Mouse (Mus musculus): ENCODE results near the gene Sesn1. TPM values are rescaled to one million over a fixed set of nuclear protein-coding genes. Genes with fewer than 3 reads are reported as not detected.
"Not testable (repeated sequence)": the region's sequence is repeated elsewhere in the genome, so short reads cannot be mapped to it uniquely, and the experiment has no call there.

Sesn1 gene
- total and polyA plus RNA-seq, 2 experiments from 2014 or later = 30.6 to 42.5 TPM

DNA sequence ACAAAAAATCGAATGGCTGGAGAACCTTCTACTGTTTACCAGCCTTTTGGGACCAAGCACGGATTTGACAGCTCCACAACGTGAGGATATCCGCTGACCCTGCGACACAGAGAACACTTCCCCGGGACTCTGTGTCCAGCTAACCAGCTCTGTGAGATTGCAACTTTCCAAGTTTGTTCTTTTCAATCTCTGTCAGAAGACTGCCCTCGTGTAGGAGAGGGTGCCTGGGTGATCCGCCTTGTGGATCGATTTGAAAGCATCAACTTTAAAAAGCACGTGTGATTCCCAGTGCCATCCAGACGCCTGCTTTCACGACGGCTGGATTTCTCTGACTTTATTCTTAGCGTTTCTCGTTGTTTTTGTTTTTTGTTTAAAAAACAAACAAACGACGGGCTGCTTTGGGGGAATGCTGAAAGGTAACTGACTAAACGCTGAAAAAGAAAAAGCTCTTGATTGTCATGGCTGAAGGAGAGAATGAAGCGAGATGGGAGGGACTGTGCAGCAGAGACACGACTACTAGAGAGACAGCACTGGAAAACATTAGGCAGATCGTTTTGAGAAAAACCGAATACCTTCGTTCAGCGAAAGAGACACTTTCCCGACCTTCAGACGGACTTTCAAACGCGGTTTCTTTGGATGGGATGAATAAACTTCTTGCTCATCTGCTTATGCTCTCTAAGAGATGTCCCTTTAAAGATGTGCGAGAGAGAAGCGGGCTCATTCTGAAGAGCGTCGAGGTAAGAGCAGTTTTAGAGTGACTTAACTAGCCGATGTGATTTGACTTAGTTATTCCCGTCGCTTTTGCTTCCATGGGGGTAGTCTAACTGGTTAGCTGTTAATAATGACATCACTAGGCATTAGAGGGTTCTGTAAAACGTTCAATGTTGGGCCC, 1.1 kb downstream of the Sesn1 start:
- Histone ChIP-seq H3K4me1 (ENCODE audit: insufficient read depth, low read length) (peaks cover 18% of the 10 kb centered on the region), H3K9ac (replicated peaks; ENCODE audit: low read length, poor library complexity, severe bottlenecking) (peak overlapping the region; percentile 81), H3K27ac (ENCODE audit: low read depth, low read length) (peak overlapping the region; percentile 93), H3K9me3 (ENCODE audit: low read length) (no peaks in the 10 kb centered on the region), H3K27me3 (ENCODE audit: insufficient read depth, low read length) (no peaks in the 10 kb centered on the region), H3K4me2 (ENCODE audit: low read depth, low read length, poor library complexity, severe bottlenecking) (peak overlapping the region; percentile 71), H3K36me3 (ENCODE audit: insufficient read depth, low read length) (no peaks in the 10 kb centered on the region), H3K4me3 (ENCODE audit: low read depth, low read length) (peak overlapping the region; percentile 93)
- under 1% methylated on average over 36 of the region's 36 CpGs for WGBS
- ATAC-seq (ENCODE audit: low FRiP score) (no peak), DNase-seq (ENCODE audit: low spot score) (no peak)
- no peak for TF ChIP-seq CTCF (IDR thresholded peaks at IDR 0.05)

DNA sequence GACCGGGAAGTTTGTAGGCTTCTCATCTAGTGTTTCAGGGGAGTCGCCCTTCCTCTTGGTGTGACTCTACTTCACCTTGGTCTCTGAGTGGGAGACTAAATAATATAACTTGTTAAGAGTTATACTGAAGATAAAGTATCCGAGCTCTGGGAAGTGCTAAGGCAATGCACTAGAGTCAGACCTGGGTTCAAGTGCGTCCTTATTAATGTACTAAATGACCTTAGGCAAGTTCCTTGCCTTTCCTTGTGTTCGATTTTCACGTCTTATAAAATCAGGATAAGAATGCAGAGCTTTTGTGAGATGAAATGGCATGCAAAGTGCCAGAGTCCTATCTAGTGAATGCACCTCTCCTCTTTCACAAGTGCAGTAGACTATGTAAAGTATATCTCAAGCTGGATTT, 2.8 kb downstream of the Sesn1 start:
- ATAC-seq (ENCODE audit: low FRiP score) (no peak), DNase-seq (ENCODE audit: low spot score) (no peak)
- H3K4me2 ChIP-seq (ENCODE audit: low read depth, low read length, poor library complexity, severe bottlenecking) = peak overlapping the region; percentile 71
- H3K9ac ChIP-seq (replicated peaks; ENCODE audit: low read length, poor library complexity, severe bottlenecking) = peak overlapping the region; percentile 33; the same call in 1 of the 2 replicates
- peaks cover 18% of the 10 kb centered on the region for H3K4me1 ChIP-seq (ENCODE audit: insufficient read depth, low read length)
- peak overlapping the region; percentile 93 for H3K4me3 ChIP-seq (ENCODE audit: low read depth, low read length)
- no peaks in the 10 kb centered on the region for H3K9me3 ChIP-seq (ENCODE audit: low read length)
- no peak overlapping the region for H3K27ac ChIP-seq (ENCODE audit: low read depth, low read length)
- WGBS = 65% methylated on average over 6 of the region's 6 CpGs
- TF ChIP-seq CTCF (IDR thresholded peaks at IDR 0.05) = no peak
- H3K36me3 ChIP-seq (ENCODE audit: insufficient read depth, low read length) = no peaks in the 10 kb centered on the region
- H3K27me3 ChIP-seq (ENCODE audit: insufficient read depth, low read length) = no peaks in the 10 kb centered on the region

DNA sequence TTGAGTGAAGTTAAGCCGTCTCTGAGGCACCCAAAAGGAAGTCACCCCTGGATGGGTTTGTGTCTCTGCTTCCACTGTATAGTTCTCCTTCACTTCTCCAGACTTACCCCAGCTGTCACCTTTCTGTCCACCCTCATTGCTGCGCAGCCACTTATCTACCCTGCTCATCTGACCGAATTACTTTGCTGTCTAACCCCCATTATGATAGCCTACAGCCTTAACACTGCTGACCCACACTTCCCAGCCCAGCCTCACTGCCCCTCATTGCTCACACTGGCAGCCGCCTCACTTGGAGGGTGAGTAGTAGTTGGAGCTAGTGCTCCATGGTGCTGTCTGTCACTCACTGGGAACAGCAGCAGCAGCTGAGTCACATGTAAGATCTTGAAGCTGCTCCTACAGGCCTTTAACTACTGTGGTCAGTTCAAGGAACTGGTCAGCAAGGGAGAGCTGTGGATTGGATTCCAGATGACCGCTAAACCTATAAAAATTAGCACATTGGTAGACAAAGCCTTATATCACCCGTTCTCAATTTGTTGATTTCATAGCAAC, 4.6 kb downstream of the Sesn1 start:
- Histone ChIP-seq H3K36me3 (ENCODE audit: insufficient read depth, low read length) (no peaks in the 10 kb centered on the region), H3K4me2 (ENCODE audit: low read depth, low read length, poor library complexity, severe bottlenecking) (0 out of 2 replicates have a peak overlapping the region, but pooled peaks have one; percentile 26), H3K4me3 (ENCODE audit: low read depth, low read length) (no peak overlapping the region), H3K27ac (ENCODE audit: low read depth, low read length) (no peak overlapping the region), H3K9me3 (ENCODE audit: low read length) (no peaks in the 10 kb centered on the region), H3K27me3 (ENCODE audit: insufficient read depth, low read length) (no peaks in the 10 kb centered on the region), H3K9ac (replicated peaks; ENCODE audit: low read length, poor library complexity, severe bottlenecking) (no peak overlapping the region), H3K4me1 (ENCODE audit: insufficient read depth, low read length) (peaks cover 18% of the 10 kb centered on the region)
- ATAC-seq (ENCODE audit: low FRiP score) (no peak), DNase-seq (ENCODE audit: low spot score) (no peak)
- no peak for TF ChIP-seq CTCF (IDR thresholded peaks at IDR 0.05)
- WGBS = 95% methylated on average over 6 of the region's 6 CpGs

DNA sequence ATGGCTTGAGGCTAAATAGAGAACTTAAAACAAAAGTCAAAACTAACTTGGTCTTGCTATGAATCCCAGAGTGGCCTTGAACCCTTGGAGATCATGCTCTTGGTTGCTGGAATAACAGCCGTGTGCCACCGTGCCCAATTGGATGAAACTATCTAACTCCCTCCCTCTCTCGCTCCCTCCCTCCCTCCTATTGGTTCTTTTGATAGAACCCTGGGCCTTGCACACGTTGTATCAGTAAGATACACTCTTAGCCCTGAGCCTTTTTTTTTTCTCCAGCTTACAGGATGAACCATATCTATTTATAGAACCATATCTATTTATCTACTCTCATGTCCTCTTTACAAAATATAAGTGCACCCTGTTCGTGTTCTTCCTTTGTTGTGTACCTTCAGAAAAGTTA, 6.8 kb downstream of the Sesn1 start:
- TF ChIP-seq CTCF (IDR thresholded peaks at IDR 0.05) = no peak
- Histone ChIP-seq H3K9ac (replicated peaks; ENCODE audit: low read length, poor library complexity, severe bottlenecking) (no peak overlapping the region), H3K36me3 (ENCODE audit: insufficient read depth, low read length) (no peaks in the 10 kb centered on the region), H3K4me3 (ENCODE audit: low read depth, low read length) (no peak overlapping the region), H3K27ac (ENCODE audit: low read depth, low read length) (no peak overlapping the region), H3K9me3 (ENCODE audit: low read length) (no peaks in the 10 kb centered on the region), H3K4me2 (ENCODE audit: low read depth, low read length, poor library complexity, severe bottlenecking) (no peak overlapping the region), H3K4me1 (ENCODE audit: insufficient read depth, low read length) (peaks cover 18% of the 10 kb centered on the region), H3K27me3 (ENCODE audit: insufficient read depth, low read length) (no peaks in the 10 kb centered on the region)
- ATAC-seq (ENCODE audit: low FRiP score) (no peak), DNase-seq (ENCODE audit: low spot score) (no peak)
- WGBS = 82% methylated on average over 5 of the region's 5 CpGs

DNA sequence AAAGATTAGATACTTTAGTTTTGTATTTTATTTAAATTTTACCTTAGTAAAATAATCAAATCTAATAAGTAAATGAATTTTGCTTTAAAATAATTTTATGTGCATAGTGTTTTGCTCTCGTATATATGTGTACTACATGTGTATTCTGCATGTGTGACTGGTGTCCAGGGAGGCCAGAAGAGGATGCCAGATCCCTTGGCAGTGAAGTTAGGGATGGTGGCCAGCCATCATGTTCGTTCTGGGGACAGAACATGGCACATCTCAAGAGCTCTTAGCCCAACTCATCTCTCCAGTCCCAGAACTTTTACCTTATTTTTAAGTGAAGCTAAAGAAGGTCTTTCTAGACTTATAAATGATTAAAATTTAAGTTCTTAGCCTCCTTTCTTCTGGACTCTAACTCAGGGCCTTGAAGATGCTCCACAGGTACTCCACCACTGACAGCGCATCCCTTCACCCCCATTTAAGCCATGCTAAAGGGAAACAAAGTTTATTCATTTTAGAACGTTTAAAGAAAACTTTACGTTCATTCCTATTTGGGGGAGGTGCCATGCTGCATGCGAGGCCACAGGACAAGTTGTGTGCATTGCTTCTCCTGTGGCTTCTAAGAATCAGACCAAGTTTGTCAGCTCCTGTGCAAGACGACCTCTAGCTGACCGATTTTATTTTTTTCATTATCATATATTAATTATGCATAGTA, 8.4 kb downstream of the Sesn1 start:
- Histone ChIP-seq H3K36me3 (ENCODE audit: insufficient read depth, low read length) (no peaks in the 10 kb centered on the region), H3K27ac (ENCODE audit: low read depth, low read length) (no peak overlapping the region), H3K4me2 (ENCODE audit: low read depth, low read length, poor library complexity, severe bottlenecking) (no peak overlapping the region), H3K4me1 (ENCODE audit: insufficient read depth, low read length) (peaks cover 7% of the 10 kb centered on the region), H3K4me3 (ENCODE audit: low read depth, low read length) (no peak overlapping the region), H3K9me3 (ENCODE audit: low read length) (no peaks in the 10 kb centered on the region), H3K27me3 (ENCODE audit: insufficient read depth, low read length) (no peaks in the 10 kb centered on the region), H3K9ac (replicated peaks; ENCODE audit: low read length, poor library complexity, severe bottlenecking) (no peak overlapping the region)
- DNase-seq (ENCODE audit: low spot score) (no peak), ATAC-seq (ENCODE audit: low FRiP score) (no peak)
- WGBS = 91% methylated on average over 8 of the region's 8 CpGs
- TF ChIP-seq CTCF (IDR thresholded peaks at IDR 0.05) = no peak

DNA sequence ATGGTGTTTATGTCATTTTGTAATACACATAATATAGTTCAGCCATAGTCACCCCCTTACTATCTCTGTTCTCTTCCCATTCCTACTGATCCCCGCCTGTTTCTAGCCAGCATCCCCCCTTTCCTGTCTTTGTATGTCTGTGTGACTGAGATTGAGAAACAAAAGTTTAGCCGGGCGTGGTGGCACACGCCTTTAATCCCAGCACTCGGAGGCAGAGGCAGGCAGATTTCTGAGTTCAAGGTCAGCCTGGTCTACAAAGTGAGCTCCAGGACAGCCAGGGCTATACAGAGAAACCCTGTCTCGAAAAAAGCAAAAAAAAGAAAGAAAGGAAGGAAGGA, 9.0 kb downstream of the Sesn1 start:
- WGBS = 91% methylated on average over 6 of the region's 6 CpGs
- not testable (repeated sequence) for H3K27ac ChIP-seq (ENCODE audit: low read depth, low read length); H3K36me3 ChIP-seq (ENCODE audit: insufficient read depth, low read length); H3K9me3 ChIP-seq (ENCODE audit: low read length); H3K4me1 ChIP-seq (ENCODE audit: insufficient read depth, low read length); DNase-seq (ENCODE audit: low spot score); H3K27me3 ChIP-seq (ENCODE audit: insufficient read depth, low read length); ATAC-seq (ENCODE audit: low FRiP score); H3K4me3 ChIP-seq (ENCODE audit: low read depth, low read length); H3K4me2 ChIP-seq (ENCODE audit: low read depth, low read length, poor library complexity, severe bottlenecking); H3K9ac ChIP-seq (replicated peaks; ENCODE audit: low read length, poor library complexity, severe bottlenecking)

All from midbrain, postnatal 0 days (tissue).